Mouse (Mus musculus) forebrain, embryonic 10.5 days (tissue): Measurements from ENCODE around the gene Phactr2. TPM values are rescaled to one million over a fixed set of nuclear protein-coding genes. Genes with fewer than 3 reads are reported as not detected.

ENCODE experiments used
- DNase-seq: peaks from one replicate; pipeline ENCODE4 v3.0.0-alpha.2; 2017; ENCODE audit warnings: low spot score; ENCODE audit errors: extremely low spot score
- H3K27ac ChIP-seq: fragments of 300-500 bp; sonication (generic); 2 replicates; pipeline ENCODE4 v1.5.1; 2016; ENCODE audit warnings: mild to moderate bottlenecking
- H3K27me3 ChIP-seq: fragments of 300-500 bp; sonication (generic); 2 replicates; pipeline ENCODE4 v1.6.1; 2016; ENCODE audit warnings: mild to moderate bottlenecking; ENCODE audit not compliant: poor library complexity, severe bottlenecking
- H3K36me3 ChIP-seq: fragments of 300-500 bp; sonication (generic); replicated peaks from 2 replicates; pipeline ENCODE4 v1.6.1; 2016; ENCODE audit warnings: mild to moderate bottlenecking, moderate library complexity
- H3K4me1 ChIP-seq: fragments of 300-500 bp; sonication (generic); 2 replicates; pipeline ENCODE4 v1.6.1; 2016
- H3K4me3 ChIP-seq: fragments of 300-500 bp; sonication (generic); 2 replicates; pipeline ENCODE4 v1.5.1; 2016; ENCODE audit warnings: mild to moderate bottlenecking, moderate library complexity
- H3K9me3 ChIP-seq: fragments of 300-500 bp; sonication (generic); 2 replicates; pipeline ENCODE4 v1.6.1; 2016; ENCODE audit warnings: mild to moderate bottlenecking, moderate library complexity
- WGBS: fragments of 180-500 bp; shearing (Covaris S2); methylation state at CpG from one replicate; pipeline ENCODE4 v1.1.7; 2016; 5-methylcytosine and 5-hydroxymethylcytosine counted together
- polyA plus RNA-seq: library from polyadenylated mRNA; unstranded; fragments of >200 nt; fragmentation: Nextera tagmentation; extraction: Ambion mirVana; gene quantifications from 2 replicates; pipeline ENCODE4 v1.2.1, GENCODE M21; 2016

Gene Phactr2
- polyA plus RNA-seq, 1 experiment from 2014 or later, result 13.4 TPM

DNA sequence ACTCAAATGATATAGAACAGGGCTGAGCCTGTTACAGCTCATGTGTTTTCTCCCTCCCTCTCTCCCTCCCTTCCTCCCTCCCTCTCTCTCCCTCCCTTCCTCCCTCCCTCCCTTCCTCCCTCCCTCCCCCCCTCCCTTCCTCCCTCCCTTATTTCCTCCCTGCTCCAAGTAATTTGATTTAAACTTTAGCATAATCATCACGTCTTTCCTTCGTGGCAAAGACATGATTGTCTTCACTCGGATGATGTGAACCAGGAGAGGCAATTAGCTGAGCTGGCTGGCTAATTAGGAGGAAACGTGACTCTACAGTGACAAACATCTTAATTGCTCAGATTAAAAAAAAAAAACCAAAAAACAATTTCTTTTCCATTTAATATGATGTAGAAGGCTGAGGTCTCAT lies 55.0 kb downstream of the Phactr2 start:
- DNase-seq, result no peak
- H3K4me3 ChIP-seq, result no peak overlapping the region
- peaks cover 50% of the 10 kb centered on the region for H3K4me1 ChIP-seq
- no peaks in the 10 kb centered on the region for H3K36me3 ChIP-seq
- no peaks in the 10 kb centered on the region for H3K27me3 ChIP-seq
- H3K9me3 ChIP-seq, result no peaks in the 10 kb centered on the region
- peak overlapping the region; percentile 82; the same call in 1 of the 2 replicates for H3K27ac ChIP-seq
- 30% methylated on average over 4 of the region's 4 CpGs for WGBS

DNA sequence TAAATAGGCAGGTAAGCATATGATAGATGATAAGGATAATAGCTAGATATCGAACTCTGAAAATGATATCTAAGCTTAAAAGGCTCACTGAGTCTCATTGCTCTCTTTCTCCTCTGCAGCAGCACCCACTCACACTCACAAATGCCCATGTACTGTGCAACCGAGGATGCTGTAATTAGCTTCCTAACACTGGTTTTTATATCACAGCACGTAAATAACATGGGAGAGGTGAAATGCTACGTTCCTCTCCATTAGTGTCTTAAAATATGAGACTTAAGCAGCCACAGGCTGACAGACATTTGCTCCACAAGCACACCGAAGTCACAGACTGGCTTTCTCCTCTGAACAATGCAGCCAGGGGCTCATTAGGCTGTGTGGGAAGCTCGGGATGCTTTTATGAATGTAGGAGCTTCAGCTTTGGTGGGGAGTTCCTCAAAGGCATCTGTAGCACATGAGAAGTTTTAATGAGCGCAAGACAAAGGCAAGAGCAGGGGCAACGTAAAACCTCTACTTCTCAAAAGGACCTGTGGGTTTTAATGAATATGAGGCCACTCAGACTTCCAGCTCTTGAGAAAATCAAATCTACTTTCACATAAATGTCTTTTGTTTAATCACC lies 58.6 kb downstream of the Phactr2 start:
- WGBS, result 41% methylated on average over 8 of the region's 8 CpGs
- H3K27ac ChIP-seq, result peak overlapping the region; percentile 82
- peak; percentile 64 for DNase-seq

GRCm38 (mm10) chr10:13412202-13412923 lies 61.8 kb downstream of the Phactr2 start:
- Histone ChIP-seq H3K4me3 (no peak overlapping the region), H3K27ac (peak overlapping the region; percentile 20), H3K36me3 (no peaks in the 10 kb centered on the region), H3K9me3 (no peaks in the 10 kb centered on the region), H3K4me1 (peaks cover 31% of the 10 kb centered on the region), H3K27me3 (no peaks in the 10 kb centered on the region)
- DNase-seq, result no peak
- 93% methylated on average over 19 of the region's 19 CpGs for WGBS

More for the DNA sequence above, 58.6 kb downstream of the Phactr2 start:
- Histone ChIP-seq H3K27me3 (no peaks in the 10 kb centered on the region), H3K9me3 (no peaks in the 10 kb centered on the region), H3K36me3 (no peaks in the 10 kb centered on the region), H3K4me3 (no peak overlapping the region), H3K4me1 (peaks cover 50% of the 10 kb centered on the region)

- Histone ChIP-seq H3K36me3 (no peaks in the 10 kb centered on the region), H3K9me3 (no peaks in the 10 kb centered on the region), H3K27ac (no peak overlapping the region), H3K27me3 (no peaks in the 10 kb centered on the region), H3K4me3 (no peak overlapping the region), H3K4me1 (peaks cover 17% of the 10 kb centered on the region)
- WGBS, result 88% methylated on average over 3 of the region's 3 CpGs
- DNase-seq, result no peak
Observed at GRCm38 (mm10) chr10:13411056-13411455, 63.2 kb downstream of the Phactr2 start.

- H3K4me3 ChIP-seq, result no peak overlapping the region
- H3K27ac ChIP-seq, result no peak overlapping the region
- H3K27me3 ChIP-seq, result 0 out of 2 replicates have a peak, but pooled peaks cover 3% of the 10 kb centered on the region
- H3K4me1 ChIP-seq, result no peaks in the 10 kb centered on the region
- no peak for DNase-seq
- WGBS, result 88% methylated on average over 1 of the region's 1 CpGs
- H3K9me3 ChIP-seq, result no peaks in the 10 kb centered on the region
- H3K36me3 ChIP-seq, result no peaks in the 10 kb centered on the region
Observed at GRCm38 (mm10) chr10:13401971-13402370, 72.2 kb downstream of the Phactr2 start.

DNA sequence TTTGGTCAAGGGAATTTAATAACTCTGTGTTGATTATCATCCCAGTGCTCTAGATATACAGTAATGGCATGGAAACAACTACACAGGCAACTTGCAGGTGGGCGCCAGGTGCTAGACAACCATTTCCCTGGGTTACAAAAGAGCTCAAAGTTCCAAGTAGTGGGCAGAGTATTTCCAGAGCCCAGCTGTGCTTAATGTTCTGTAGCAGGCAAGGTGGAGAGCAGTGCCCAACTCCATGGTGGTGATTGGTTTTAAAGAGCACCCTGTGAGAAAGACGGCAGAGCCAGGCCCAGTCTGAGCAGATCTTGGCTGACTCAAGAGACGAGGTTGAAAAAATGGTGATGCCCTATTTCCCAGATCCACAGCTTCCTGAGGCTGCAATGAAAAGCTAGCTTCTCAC lies 78.5 kb downstream of the Phactr2 start:
- Histone ChIP-seq H3K9me3 (no peaks in the 10 kb centered on the region), H3K36me3 (no peaks in the 10 kb centered on the region), H3K4me1 (no peaks in the 10 kb centered on the region), H3K4me3 (no peak overlapping the region), H3K27ac (no peak overlapping the region), H3K27me3 (no peaks in the 10 kb centered on the region)
- DNase-seq, result no peak
- whole genome bisulfite sequencing, result 82% methylated on average over 3 of the region's 3 CpGs

- H3K4me1 ChIP-seq, result peaks cover 7% of the 10 kb centered on the region
- H3K4me3 ChIP-seq, result no peak overlapping the region
- 92% methylated on average over 4 of the region's 4 CpGs for WGBS
- no peak overlapping the region for H3K27ac ChIP-seq
- DNase-seq, result no peak
- no peaks in the 10 kb centered on the region for H3K36me3 ChIP-seq
- H3K27me3 ChIP-seq, result no peaks in the 10 kb centered on the region
- no peaks in the 10 kb centered on the region for H3K9me3 ChIP-seq
Observed at GRCm38 (mm10) chr10:13394000-13394399, 80.2 kb downstream of the Phactr2 start.

DNA sequence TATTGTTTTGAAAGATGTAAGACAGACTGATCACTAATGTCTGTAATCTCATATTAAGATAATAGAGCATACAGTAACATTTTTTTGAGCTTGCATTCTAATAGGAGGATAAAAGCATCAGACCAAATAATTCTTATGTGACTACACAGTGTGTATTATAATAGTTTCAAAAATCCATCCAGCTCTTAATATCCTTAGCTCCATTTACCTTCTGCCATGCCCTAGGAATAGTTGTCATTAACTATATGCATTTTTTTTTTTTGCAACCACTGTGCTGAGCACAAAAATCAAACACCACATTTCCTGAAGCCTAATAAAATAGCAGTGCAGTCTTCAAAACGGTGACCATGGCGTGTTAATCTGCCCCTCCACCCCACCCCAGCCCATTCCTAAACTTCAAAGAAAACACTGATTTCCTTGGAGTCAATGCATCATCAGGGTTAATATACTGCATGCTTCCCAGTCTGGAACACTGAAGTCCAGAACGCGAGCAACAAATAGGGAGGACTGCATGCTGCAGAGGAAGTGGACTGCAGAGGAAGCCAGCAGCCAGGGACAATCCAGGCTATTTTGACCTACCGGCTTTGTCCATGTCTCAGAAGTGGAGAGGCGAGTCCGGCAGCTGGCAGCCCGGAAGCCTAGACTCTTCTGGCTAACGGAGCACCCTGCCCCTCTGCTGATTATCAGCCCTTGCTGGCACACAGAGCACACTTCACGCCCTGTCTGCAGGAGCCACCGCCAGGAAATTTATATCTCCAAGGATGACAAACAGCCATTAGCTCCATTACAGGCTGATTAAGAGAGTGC lies 85.9 kb downstream of the Phactr2 start:
- Histone ChIP-seq H3K9me3 (no peaks in the 10 kb centered on the region), H3K27me3 (no peaks in the 10 kb centered on the region), H3K27ac (peak overlapping the region; percentile 75), H3K4me3 (peak overlapping the region; percentile 35), H3K4me1 (peaks cover 22% of the 10 kb centered on the region), H3K36me3 (no peaks in the 10 kb centered on the region)
- peak; percentile 31 for DNase-seq
- WGBS, result 32% methylated on average over 11 of the region's 11 CpGs

GRCm38 (mm10) chr10:13384866-13385265 lies 89.3 kb downstream of the Phactr2 start:
- no peaks in the 10 kb centered on the region for H3K36me3 ChIP-seq

DNA sequence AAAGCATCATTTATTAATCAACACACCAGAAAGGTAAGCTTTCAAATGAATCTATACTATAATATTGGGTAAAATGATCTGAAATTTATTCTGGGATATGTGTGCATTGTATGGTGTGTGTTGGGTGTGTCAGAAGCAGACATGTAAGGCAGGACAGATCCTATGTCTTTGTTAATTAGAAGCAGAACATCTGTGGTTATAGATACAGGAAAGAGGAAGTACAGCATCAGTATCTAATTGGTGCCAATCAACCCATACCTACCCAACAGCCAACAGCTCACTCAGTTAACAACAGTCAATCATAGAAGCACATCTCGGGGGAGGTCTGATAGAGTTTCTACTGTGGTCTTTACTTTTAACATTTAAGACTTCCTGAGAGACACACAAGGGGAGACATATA lies 96.3 kb downstream of the Phactr2 start:
- 97% methylated on average over 1 of the region's 1 CpGs for WGBS
- no peaks in the 10 kb centered on the region for H3K9me3 ChIP-seq
- DNase-seq, result no peak
- peaks cover 14% of the 10 kb centered on the region for H3K4me1 ChIP-seq
- H3K36me3 ChIP-seq, result no peaks in the 10 kb centered on the region
- H3K4me3 ChIP-seq, result no peak overlapping the region
- H3K27ac ChIP-seq, result no peak overlapping the region
- no peaks in the 10 kb centered on the region for H3K27me3 ChIP-seq

More at GRCm38 (mm10) chr10:13384866-13385265, 89.3 kb downstream of the Phactr2 start:
- Histone ChIP-seq H3K4me3 (no peak overlapping the region), H3K27me3 (no peaks in the 10 kb centered on the region), H3K27ac (no peak overlapping the region), H3K4me1 (peaks cover 22% of the 10 kb centered on the region), H3K9me3 (no peaks in the 10 kb centered on the region)
- WGBS, result 72% methylated on average over 3 of the region's 3 CpGs
- no peak for DNase-seq

DNA sequence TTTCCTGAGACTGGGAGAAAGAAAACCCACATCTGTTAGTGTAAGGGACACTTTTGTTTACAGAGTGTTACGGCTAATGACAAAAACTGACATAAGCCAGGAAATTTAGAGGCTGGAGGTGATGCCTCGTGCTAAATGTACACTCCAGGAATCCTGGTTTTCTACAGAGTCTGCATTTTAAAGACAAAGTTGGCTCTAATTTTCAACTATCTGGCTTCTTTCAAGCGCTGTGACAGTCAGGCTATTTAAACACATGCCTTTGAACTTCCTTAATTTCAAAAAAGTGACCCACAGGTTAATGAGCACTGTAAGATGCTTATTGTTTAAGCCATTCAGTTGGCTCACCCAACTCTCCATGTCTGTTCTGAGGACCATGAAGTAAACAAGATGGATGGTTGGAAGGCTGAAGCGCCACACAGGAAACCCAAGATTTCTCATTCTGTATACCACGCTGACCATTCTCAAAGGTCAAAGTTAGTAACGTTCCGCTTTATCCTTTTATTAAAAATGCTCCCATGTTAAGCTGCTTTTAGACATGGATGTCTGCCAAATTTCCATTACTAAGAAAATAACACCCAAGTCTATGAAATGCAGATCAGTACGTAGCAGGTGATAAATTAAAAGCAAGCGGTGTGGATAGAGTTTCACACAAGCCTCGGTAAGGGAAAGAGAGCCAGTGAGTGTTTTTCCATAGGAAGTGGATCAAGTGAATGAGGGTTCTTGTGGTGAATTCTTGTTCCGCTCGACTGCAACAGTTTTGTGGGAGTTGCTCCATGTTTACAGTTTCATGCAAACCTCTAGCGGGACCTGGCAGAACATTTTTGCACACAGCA lies 97.6 kb downstream of the Phactr2 start:
- H3K4me1 ChIP-seq, result peaks cover 14% of the 10 kb centered on the region
- WGBS, result 88% methylated on average over 13 of the region's 13 CpGs
- no peaks in the 10 kb centered on the region for H3K9me3 ChIP-seq
- H3K4me3 ChIP-seq, result no peak overlapping the region
- H3K36me3 ChIP-seq, result no peaks in the 10 kb centered on the region
- no peak overlapping the region for H3K27ac ChIP-seq
- H3K27me3 ChIP-seq, result no peaks in the 10 kb centered on the region
- DNase-seq, result no peak

- no peak for DNase-seq
- no peak overlapping the region for H3K27ac ChIP-seq
- H3K4me1 ChIP-seq, result peaks cover 14% of the 10 kb centered on the region
Observed at GRCm38 (mm10) chr10:13375820-13376219, 98.4 kb downstream of the Phactr2 start.

More at GRCm38 (mm10) chr10:13375820-13376219, 98.4 kb downstream of the Phactr2 start:
- no peaks in the 10 kb centered on the region for H3K36me3 ChIP-seq
- no peaks in the 10 kb centered on the region for H3K27me3 ChIP-seq
- 83% methylated on average over 3 of the region's 3 CpGs for WGBS
- H3K9me3 ChIP-seq, result no peaks in the 10 kb centered on the region
- H3K4me3 ChIP-seq, result no peak overlapping the region
